Mouse (Mus musculus): ENCODE results near the gene Golga2. TPM values are rescaled to one million over a fixed set of nuclear protein-coding genes. Genes with fewer than 3 reads are reported as not detected.
"Not testable (repeated sequence)": the region's sequence is repeated elsewhere in the genome, so short reads cannot be mapped to it uniquely, and the experiment has no call there.

Golga2 gene
- total and polyA plus RNA-seq, 2 experiments from 2014 or later = 24.4 to 55.8 TPM

DNA sequence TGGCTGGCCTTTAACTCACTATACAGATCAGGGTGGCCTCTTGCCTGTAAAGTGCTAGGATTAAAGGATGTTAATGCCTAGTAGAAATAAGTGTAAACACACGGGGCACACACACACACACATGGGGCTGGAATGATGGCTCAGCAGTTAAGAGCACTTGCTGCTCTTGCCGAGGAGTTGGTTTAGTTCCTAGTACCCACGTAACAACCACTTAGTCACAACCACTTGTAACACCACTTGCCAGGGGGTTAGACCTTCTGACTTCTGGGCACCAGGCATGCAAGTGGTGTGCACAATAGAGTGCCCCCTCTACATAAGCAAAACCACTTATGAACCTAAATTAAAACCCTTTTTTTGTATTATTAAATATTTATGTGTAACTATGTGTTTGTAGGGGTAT lies 3.2 kb upstream of the Golga2 start:
- 91% methylated on average over 3 of the region's 3 CpGs for WGBS
- H3K9me3 ChIP-seq (ENCODE audit: low read length) = no peaks in the 10 kb centered on the region
- ATAC-seq (no peak), DNase-seq (ENCODE audit: low spot score) (no peak)
- H3K27me3 ChIP-seq (ENCODE audit: insufficient read depth, low read length) = no peaks in the 10 kb centered on the region
- H3K4me3 ChIP-seq (ENCODE audit: low read length) = no peak overlapping the region
- peaks cover 28% of the 10 kb centered on the region for H3K36me3 ChIP-seq (ENCODE audit: insufficient read depth, low read length)
- no peak overlapping the region for H3K4me2 ChIP-seq (ENCODE audit: low read depth, low read length)
- TF ChIP-seq CTCF (IDR thresholded peaks at IDR 0.05; ENCODE audit: low read depth) = no peak
- H3K9ac ChIP-seq (replicated peaks; ENCODE audit: low read length) = no peak overlapping the region
- H3K4me1 ChIP-seq (ENCODE audit: insufficient read depth, low read length) = peaks cover 10% of the 10 kb centered on the region
- H3K27ac ChIP-seq = no peak overlapping the region

GRCm38 (mm10) chr2:32287923-32288367 lies 761 bp downstream of the Golga2 start, which contains the start of gene Swi5:
Gene Swi5, minus strand, starts transcription at chr2:32288075.
- H3K9ac ChIP-seq (replicated peaks; ENCODE audit: low read length) = peak within 1 kb of the TSS; percentile 90
- peak within 1 kb of the TSS; percentile 85 for H3K27ac ChIP-seq
- H3K4me3 ChIP-seq (ENCODE audit: low read length) = peak within 1 kb of the TSS; percentile 58
- peak within 1 kb of the TSS; percentile 92 for H3K4me2 ChIP-seq (ENCODE audit: low read depth, low read length)
- H3K4me1 ChIP-seq (ENCODE audit: insufficient read depth, low read length) = peaks cover 10% of the 10 kb centered on the region
- H3K36me3 ChIP-seq (ENCODE audit: insufficient read depth, low read length) = peaks cover 19% of the 10 kb centered on the region; the same call in 1 of the 2 replicates
- H3K9me3 ChIP-seq (ENCODE audit: low read length) = no peaks in the 10 kb centered on the region
- H3K27me3 ChIP-seq (ENCODE audit: insufficient read depth, low read length) = no peaks in the 10 kb centered on the region
- DNase-seq (ENCODE audit: low spot score) (peak; percentile 100), ATAC-seq (peak; percentile 100)
- WGBS = 0% methylated on average over 40 of the region's 41 CpGs
- no peak for TF ChIP-seq CTCF (IDR thresholded peaks at IDR 0.05; ENCODE audit: low read depth)

- DNase-seq (ENCODE audit: low spot score) (peak; percentile 43), ATAC-seq (peak; percentile 67)
- peak overlapping the region; percentile 62 for H3K4me2 ChIP-seq (ENCODE audit: low read depth, low read length)
- H3K9ac ChIP-seq (replicated peaks; ENCODE audit: low read length) = peak overlapping the region; percentile 68
- H3K27ac ChIP-seq = peak overlapping the region; percentile 73
- 1% methylated on average over 29 of the region's 29 CpGs for WGBS
- H3K36me3 ChIP-seq (ENCODE audit: insufficient read depth, low read length) = peaks cover 19% of the 10 kb centered on the region; the same call in 1 of the 2 replicates
- peak overlapping the region; percentile 58 for H3K4me3 ChIP-seq (ENCODE audit: low read length)
- TF ChIP-seq CTCF (IDR thresholded peaks at IDR 0.05; ENCODE audit: low read depth) = no peak
- no peaks in the 10 kb centered on the region for H3K27me3 ChIP-seq (ENCODE audit: insufficient read depth, low read length)
- H3K9me3 ChIP-seq (ENCODE audit: low read length) = no peaks in the 10 kb centered on the region
- H3K4me1 ChIP-seq (ENCODE audit: insufficient read depth, low read length) = peaks cover 10% of the 10 kb centered on the region
Observed at GRCm38 (mm10) chr2:32288371-32288931, 1.3 kb downstream of the Golga2 start.

DNA sequence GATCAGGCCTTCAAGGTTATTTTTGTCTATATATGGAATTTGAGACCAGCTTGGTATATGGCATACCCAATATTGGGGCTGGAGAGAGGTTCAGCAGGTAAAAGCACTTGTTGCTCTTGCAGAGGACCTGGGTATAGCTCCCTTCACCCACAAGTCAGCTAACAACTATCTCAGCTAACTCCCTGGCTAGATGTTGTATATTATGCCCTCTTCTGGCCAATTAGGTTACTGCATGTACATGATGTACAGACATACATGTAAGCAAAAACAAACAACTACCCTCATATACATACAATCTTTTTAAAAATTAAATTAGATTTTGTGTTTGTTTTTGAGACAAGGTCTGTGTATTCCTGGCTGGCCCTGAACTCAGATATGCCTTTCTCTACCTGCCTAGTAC lies 2.4 kb downstream of the Golga2 start:
- TF ChIP-seq CTCF (IDR thresholded peaks at IDR 0.05; ENCODE audit: low read depth) = peak; percentile 63
- DNase-seq (ENCODE audit: low spot score) (peak; percentile 67), ATAC-seq (no peak)
- peaks cover 13% of the 10 kb centered on the region; the same call in 1 of the 2 replicates for H3K36me3 ChIP-seq (ENCODE audit: insufficient read depth, low read length)
- H3K4me1 ChIP-seq (ENCODE audit: insufficient read depth, low read length) = peaks cover 10% of the 10 kb centered on the region
- H3K4me2 ChIP-seq (ENCODE audit: low read depth, low read length) = peak overlapping the region; percentile 62; the same call in 1 of the 2 replicates
- no peak overlapping the region for H3K27ac ChIP-seq
- no peaks in the 10 kb centered on the region for H3K9me3 ChIP-seq (ENCODE audit: low read length)
- no peaks in the 10 kb centered on the region for H3K27me3 ChIP-seq (ENCODE audit: insufficient read depth, low read length)
- H3K9ac ChIP-seq (replicated peaks; ENCODE audit: low read length) = no peak overlapping the region
- no peak overlapping the region for H3K4me3 ChIP-seq (ENCODE audit: low read length)

DNA sequence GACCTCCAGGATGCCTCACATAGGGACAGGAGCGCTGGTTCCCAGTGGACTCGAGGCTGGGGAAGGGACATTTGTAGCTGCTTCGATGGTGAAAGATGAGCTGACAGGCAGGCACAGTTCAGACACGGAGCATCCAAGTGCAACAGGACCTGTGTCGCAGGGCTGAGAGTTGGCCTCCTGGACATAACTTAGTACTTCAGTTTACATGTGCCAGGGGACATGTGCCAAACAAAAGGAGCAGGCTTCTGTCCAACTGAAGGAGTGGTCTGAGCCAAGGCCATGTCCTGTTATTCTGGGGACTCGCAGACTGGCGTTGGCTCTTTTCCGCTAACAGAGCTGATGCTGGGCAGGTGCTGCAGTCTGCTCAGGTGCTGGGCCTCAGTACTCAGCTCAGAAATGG lies 7.2 kb downstream of the Golga2 start:
- 67% methylated on average over 8 of the region's 8 CpGs for WGBS
- H3K27ac ChIP-seq = no peak overlapping the region
- ATAC-seq = no peak
- H3K36me3 ChIP-seq (ENCODE audit: insufficient read depth, low read length) = peaks cover 27% of the 10 kb centered on the region
- H3K27me3 ChIP-seq (ENCODE audit: insufficient read depth, low read length) = no peaks in the 10 kb centered on the region
- H3K9ac ChIP-seq (replicated peaks; ENCODE audit: low read length) = no peak overlapping the region
- no peak overlapping the region for H3K4me3 ChIP-seq (ENCODE audit: low read length)
- no peak for DNase-seq (ENCODE audit: low spot score)
- H3K4me1 ChIP-seq (ENCODE audit: insufficient read depth, low read length) = no peaks in the 10 kb centered on the region
- H3K4me2 ChIP-seq (ENCODE audit: low read depth, low read length) = no peak overlapping the region
- no peak for TF ChIP-seq CTCF (IDR thresholded peaks at IDR 0.05; ENCODE audit: low read depth)
- no peaks in the 10 kb centered on the region for H3K9me3 ChIP-seq (ENCODE audit: low read length)

DNA sequence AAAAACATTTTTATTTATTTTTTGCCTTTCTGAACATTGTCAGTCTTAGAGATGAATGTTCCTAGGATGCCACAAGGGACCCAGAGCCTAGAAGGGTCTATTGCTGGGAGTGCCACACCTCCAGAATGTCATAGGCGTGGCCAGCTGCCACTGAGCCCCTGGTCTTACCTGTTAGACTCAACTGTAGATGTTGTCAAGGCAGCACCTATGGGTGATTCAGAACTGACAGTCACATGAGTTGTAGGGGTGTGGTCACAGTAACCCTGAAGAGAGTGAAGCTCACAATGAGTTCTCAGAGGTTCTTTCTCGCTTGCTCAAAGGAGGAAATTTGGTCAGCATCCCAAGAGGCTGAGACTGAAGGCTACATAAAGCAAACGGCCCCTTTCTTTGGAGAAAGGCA lies 8.1 kb downstream of the Golga2 start:
- H3K9me3 ChIP-seq (ENCODE audit: low read length) = no peaks in the 10 kb centered on the region
- H3K4me3 ChIP-seq (ENCODE audit: low read length) = no peak overlapping the region
- H3K36me3 ChIP-seq (ENCODE audit: insufficient read depth, low read length) = peaks cover 35% of the 10 kb centered on the region
- DNase-seq (ENCODE audit: low spot score) (no peak), ATAC-seq (no peak)
- no peak for TF ChIP-seq CTCF (IDR thresholded peaks at IDR 0.05; ENCODE audit: low read depth)
- no peak overlapping the region for H3K4me2 ChIP-seq (ENCODE audit: low read depth, low read length)
- no peak overlapping the region for H3K9ac ChIP-seq (replicated peaks; ENCODE audit: low read length)
- no peak overlapping the region for H3K27ac ChIP-seq
- H3K27me3 ChIP-seq (ENCODE audit: insufficient read depth, low read length) = no peaks in the 10 kb centered on the region
- 89% methylated on average over 3 of the region's 3 CpGs for WGBS
- H3K4me1 ChIP-seq (ENCODE audit: insufficient read depth, low read length) = no peaks in the 10 kb centered on the region

- H3K27ac ChIP-seq; H3K9ac ChIP-seq (replicated peaks; ENCODE audit: low read length); H3K4me1 ChIP-seq (ENCODE audit: insufficient read depth, low read length); H3K4me3 ChIP-seq (ENCODE audit: low read length); H3K9me3 ChIP-seq (ENCODE audit: low read length); DNase-seq (ENCODE audit: low spot score); H3K27me3 ChIP-seq (ENCODE audit: insufficient read depth, low read length); H3K4me2 ChIP-seq (ENCODE audit: low read depth, low read length); ATAC-seq: not testable (repeated sequence)
- WGBS = 80% methylated on average over 2 of the region's 2 CpGs
- H3K36me3 ChIP-seq (ENCODE audit: insufficient read depth, low read length) = peaks cover 38% of the 10 kb centered on the region
Observed at GRCm38 (mm10) chr2:32295842-32296241, 8.7 kb downstream of the Golga2 start.

Measured in hindbrain, postnatal 0 days (tissue).